Mouse (Mus musculus) cerebellum, adult 2 months (tissue): ENCODE data around the gene a. TPM values are rescaled to one million over a fixed set of nuclear protein-coding genes. Genes with fewer than 3 reads are reported as not detected.

Experiments
- DNase-seq, 2 experiments: peaks; one replicate each; pipeline ENCODE4 v3.0.0; 2021
- H3K27ac ChIP-seq: fragments of 200-500 bp; 2 replicates; pipeline ENCODE4 v1.5.1; 2012; ENCODE audit warnings: low read length, control low read depth, inconsistent platforms; ENCODE audit not compliant: insufficient read depth
- H3K27me3 ChIP-seq: fragments of 200-500 bp; 2 replicates; pipeline ENCODE4 v1.6.1; 2012; ENCODE audit warnings: inconsistent platforms, mild to moderate bottlenecking, low read length, moderate library complexity; ENCODE audit not compliant: control insufficient read depth, insufficient read depth
- H3K4me1 ChIP-seq: fragments of 200-500 bp; 2 replicates; pipeline ENCODE4 v1.6.1; 2011; ENCODE audit warnings: low read length; ENCODE audit not compliant: control insufficient read depth, insufficient read depth
- H3K4me3 ChIP-seq: fragments of 200-500 bp; replicated peaks from 2 replicates; pipeline ENCODE3; 2011; ENCODE audit warnings: mild to moderate bottlenecking, low read depth, low read length, control low read depth; ENCODE audit not compliant: insufficient read depth
- CTCF ChIP-seq: fragments of 200-500 bp; IDR thresholded peaks from 2 replicates; pipeline ENCODE4 v1.5.1; 2011; ENCODE audit warnings: low read depth, mild to moderate bottlenecking, control low read depth, low read length, moderate library complexity, borderline replicate concordance; ENCODE audit not compliant: insufficient read depth
- POLR2A ChIP-seq: fragments of 200-500 bp; IDR thresholded peaks from 2 replicates; pipeline ENCODE4 v1.6.1; 2011; ENCODE audit warnings: low read length, control low read depth, borderline replicate concordance; ENCODE audit not compliant: insufficient read depth
- WGBS: fragments of 180-500 bp; shearing (Covaris S2); methylation state at CpG from one replicate; pipeline ENCODE4 v1.1.7; 2018; 5-methylcytosine and 5-hydroxymethylcytosine counted together
- polyA plus RNA-seq: library from polyadenylated mRNA; depleted of rRNA; stranded (reverse); fragments of >200 nt; gene quantifications from 2 replicates; pipeline ENCODE4 v1.2.3, GENCODE M21; 2012

a gene
- polyA plus RNA-seq, 1 experiment, result 0.28 TPM

DNA sequence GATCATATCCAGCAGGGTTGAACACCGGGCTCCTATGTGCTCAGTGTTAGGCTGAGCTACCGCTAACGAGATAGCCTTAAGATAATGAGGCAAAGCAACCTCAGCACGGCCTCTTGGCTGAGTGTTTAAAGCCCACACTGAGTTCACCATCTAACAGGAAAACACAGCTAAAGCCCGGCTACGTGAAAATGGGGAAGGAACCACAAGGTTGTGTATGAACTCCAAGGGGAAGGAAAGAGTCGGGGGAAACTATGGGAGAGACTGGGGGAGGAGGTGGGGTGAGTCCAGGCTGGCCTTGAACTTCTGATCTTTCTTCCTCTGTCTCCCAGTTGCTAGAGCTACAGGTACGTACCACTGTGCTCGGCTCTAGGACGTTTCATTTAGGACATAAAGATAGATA lies 150.8 kb downstream of the a start:
- no peak for DNase-seq
- H3K4me3 ChIP-seq, result no peak overlapping the region
- H3K4me1 ChIP-seq, result no peaks in the 10 kb centered on the region
- TF ChIP-seq POLR2A (no peak), CTCF (no peak)
- WGBS, result 92% methylated on average over 10 of the region's 10 CpGs
- no peaks in the 10 kb centered on the region for H3K27me3 ChIP-seq
- H3K27ac ChIP-seq, result no peak overlapping the region

DNA sequence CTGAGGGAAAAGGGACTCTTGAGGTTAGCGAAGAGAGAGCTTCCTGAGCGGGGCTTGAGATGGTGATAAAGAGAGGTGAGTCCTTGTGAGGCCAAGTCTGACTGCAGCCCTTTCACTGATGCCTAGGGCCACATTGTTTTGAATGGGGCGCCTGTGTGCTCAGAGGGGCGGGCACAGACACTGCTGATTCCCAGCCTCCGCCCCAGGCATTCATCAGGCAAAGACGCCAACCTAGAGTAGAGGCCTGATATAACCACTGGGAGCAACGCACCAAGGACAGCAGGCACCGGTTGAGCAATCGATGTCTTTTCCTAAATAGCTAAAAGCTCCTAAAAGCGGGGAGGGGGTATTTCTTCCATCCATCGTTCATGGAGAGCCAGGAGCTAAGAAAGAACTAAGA lies 151.3 kb downstream of the a start:
- Histone ChIP-seq H3K27me3 (no peaks in the 10 kb centered on the region), H3K4me3 (no peak overlapping the region), H3K4me1 (no peaks in the 10 kb centered on the region), H3K27ac (no peak overlapping the region)
- 65% methylated on average over 11 of the region's 11 CpGs for WGBS
- no peak for DNase-seq
- TF ChIP-seq POLR2A (no peak), CTCF (no peak)

DNA sequence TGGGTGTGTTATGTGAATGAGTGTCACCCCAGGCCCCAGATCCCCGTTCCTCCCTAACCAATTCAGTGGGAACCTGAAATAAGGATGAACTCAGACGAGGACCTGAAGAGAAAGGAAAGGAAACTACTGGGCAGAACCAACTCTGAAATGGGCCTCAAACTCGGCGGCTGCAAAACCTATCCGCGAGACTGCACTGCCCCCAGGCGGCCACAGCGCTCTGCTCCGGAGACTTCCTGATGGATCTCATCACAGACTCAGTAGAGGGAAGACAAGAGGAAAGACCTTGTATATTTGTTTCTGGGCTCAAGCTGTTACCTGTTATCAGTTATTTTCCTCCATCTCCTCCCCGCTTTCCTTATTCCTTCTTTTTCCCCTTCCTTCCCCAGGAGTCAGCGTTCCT lies 151.9 kb downstream of the a start:
- no peaks in the 10 kb centered on the region for H3K4me1 ChIP-seq
- peak; percentile 73 to 85 for DNase-seq
- no peak overlapping the region for H3K4me3 ChIP-seq
- H3K27me3 ChIP-seq, result no peaks in the 10 kb centered on the region
- 10% methylated on average over 11 of the region's 11 CpGs for WGBS
- peak; percentile 88 for TF ChIP-seq CTCF
- TF ChIP-seq POLR2A, result no peak
- H3K27ac ChIP-seq, result no peak overlapping the region

DNA sequence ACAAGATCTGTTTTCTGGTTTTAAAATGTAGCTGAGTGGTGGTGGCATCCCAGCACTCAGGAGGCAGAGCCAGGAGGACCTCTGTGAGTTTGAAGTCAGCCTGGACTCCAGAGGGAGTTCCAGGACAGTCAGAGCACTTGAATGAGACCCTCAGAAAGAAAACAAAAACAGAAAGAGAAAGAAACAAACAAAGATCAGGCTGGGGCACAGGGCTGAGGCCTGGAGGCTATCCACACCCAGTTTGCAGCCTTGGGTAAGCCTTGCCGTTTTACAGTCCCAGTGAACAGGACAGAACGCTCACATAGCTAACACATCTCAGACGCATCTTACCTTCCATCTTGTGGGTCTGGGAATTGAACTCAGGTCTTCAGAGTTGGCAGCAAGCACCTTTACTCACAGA lies 155.7 kb downstream of the a start:
- Histone ChIP-seq H3K4me1 (no peaks in the 10 kb centered on the region), H3K4me3 (no peak overlapping the region), H3K27ac (no peak overlapping the region), H3K27me3 (no peaks in the 10 kb centered on the region)
- DNase-seq, result no peak
- 95% methylated on average over 3 of the region's 3 CpGs for WGBS
- no peak for TF ChIP-seq CTCF
- no peak for TF ChIP-seq POLR2A

DNA sequence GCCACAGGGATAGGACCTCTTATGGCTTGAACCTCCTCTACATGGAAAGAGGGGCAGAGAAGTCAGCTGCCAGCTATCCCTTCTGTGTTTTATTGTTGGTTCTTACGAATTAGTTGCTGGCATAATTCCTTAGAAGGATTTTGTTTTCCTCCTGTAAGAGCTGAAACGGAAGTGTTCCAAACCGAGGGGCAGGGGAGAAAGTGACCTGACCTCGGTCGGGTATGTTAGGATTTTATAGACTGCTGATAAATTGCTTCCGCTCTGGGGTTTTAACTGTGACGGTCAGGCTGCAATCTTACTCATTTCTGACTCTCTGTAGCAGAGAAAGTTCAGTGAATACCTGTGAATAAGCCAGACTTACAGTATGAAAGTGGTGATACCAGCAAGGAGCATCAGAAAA lies 158.2 kb downstream of the a start:
- TF ChIP-seq POLR2A (no peak), CTCF (no peak)
- no peak for DNase-seq

DNA sequence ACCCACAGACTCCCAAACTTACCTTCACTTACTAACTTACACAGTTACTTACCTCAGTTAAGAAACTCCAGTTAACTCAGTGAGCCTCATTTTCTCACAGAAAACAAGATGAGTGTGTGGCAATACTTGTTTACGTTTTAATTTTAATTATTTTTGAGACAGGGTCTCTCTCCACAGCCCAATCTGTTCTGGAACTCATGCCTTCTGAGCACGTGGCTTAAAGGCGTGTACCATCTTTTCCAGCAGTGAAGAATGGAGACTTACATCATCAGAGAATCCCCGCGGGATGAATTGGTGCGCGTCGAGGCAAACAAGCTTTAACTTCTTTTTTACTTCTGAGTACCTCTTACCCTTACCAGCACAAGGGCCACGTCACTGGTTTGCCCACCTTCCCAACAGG lies 158.7 kb downstream of the a start:
- H3K4me3 ChIP-seq, result no peak overlapping the region
- no peak overlapping the region for H3K27ac ChIP-seq
- H3K4me1 ChIP-seq, result no peaks in the 10 kb centered on the region
- 76% methylated on average over 9 of the region's 9 CpGs for WGBS
- no peak for TF ChIP-seq CTCF
- TF ChIP-seq POLR2A, result no peak
- no peaks in the 10 kb centered on the region for H3K27me3 ChIP-seq
- no peak for DNase-seq

More for the DNA sequence above, 158.2 kb downstream of the a start:
- WGBS, result 73% methylated on average over 7 of the region's 7 CpGs
- no peaks in the 10 kb centered on the region for H3K4me1 ChIP-seq
- no peak overlapping the region for H3K4me3 ChIP-seq
- no peaks in the 10 kb centered on the region for H3K27me3 ChIP-seq
- no peak overlapping the region for H3K27ac ChIP-seq

DNA sequence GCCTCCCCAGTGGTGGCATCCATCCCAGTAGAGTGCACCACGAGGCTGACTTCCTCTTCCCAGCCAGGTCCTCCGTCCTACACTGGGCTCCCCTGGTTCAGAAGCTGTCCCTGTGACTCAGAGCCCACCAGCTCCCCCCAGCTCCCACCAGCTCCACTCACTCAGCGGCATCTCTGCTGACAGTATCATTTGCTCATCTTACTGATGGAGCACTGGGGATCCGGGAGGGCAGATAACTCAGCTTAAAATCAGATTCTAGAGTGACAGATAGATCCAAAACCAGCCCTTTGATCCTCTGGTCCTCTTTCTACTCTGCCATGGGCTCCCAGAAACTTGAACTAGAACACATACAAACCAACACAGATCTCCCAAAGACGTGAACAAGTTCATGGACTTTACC lies 159.4 kb downstream of the a start:
- Histone ChIP-seq H3K4me3 (no peak overlapping the region), H3K27ac (no peak overlapping the region), H3K27me3 (no peaks in the 10 kb centered on the region), H3K4me1 (no peaks in the 10 kb centered on the region)
- TF ChIP-seq POLR2A, result no peak
- TF ChIP-seq CTCF, result no peak
- DNase-seq, result no peak
- 50% methylated on average over 5 of the region's 5 CpGs for WGBS

DNA sequence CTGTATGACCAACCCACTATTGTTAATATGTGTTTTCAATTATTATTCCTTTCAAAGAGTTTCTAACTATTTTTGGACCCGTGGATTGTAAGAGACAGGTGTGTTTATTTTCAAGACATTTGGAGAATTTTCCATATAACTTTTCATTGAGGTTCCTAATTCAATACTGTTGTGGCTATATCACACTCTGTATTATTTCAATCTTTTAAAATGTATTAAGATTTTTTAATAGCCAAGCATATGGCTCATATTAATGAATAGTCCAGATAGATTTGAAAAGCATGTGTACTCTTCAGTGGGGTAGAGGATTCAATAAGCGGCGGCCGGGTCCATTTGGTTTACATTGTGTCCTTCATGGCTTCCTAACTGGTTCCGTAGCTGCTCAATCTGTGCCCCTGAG lies 168.3 kb downstream of the a start:
- H3K4me3 ChIP-seq, result no peak overlapping the region
- no peak for TF ChIP-seq POLR2A
- TF ChIP-seq CTCF, result no peak
- DNase-seq, result no peak
- WGBS, result 93% methylated on average over 5 of the region's 5 CpGs
- no peaks in the 10 kb centered on the region for H3K27me3 ChIP-seq
- H3K27ac ChIP-seq, result no peak overlapping the region
- H3K4me1 ChIP-seq, result no peaks in the 10 kb centered on the region
